Mouse (Mus musculus): Measurements from ENCODE around the gene Fam219a. TPM values are rescaled to one million over a fixed set of nuclear protein-coding genes. Genes with fewer than 3 reads are reported as not detected.

Gene Fam219a
- polyA plus RNA-seq, 1 experiment = 1.7 TPM

GRCm38 (mm10) chr4:41522136-41522535, 47.2 kb downstream of the Fam219a start:
- Histone ChIP-seq H3K79me2 (ENCODE audit: control insufficient read depth, insufficient read depth) (no peaks in the 10 kb centered on the region), H3K27me3 (ENCODE audit: control insufficient read depth, insufficient read depth, insufficient read length) (peaks cover 43% of the 10 kb centered on the region)
- TF ChIP-seq FOSL1 (IDR thresholded peaks at IDR 0.05; ENCODE audit: insufficient read depth, low read length, poor library complexity, severe bottlenecking) (no peak), MAX (IDR thresholded peaks at IDR 0.05) (no peak), MYOD1 (IDR thresholded peaks at IDR 0.05; ENCODE audit: control insufficient read depth, insufficient read length, low read depth) (no peak), MYOG (IDR thresholded peaks at IDR 0.05; ENCODE audit: control insufficient read depth, extremely low read depth, insufficient read length) (no peak), USF1 (IDR thresholded peaks at IDR 0.05; ENCODE audit: low read depth) (no peak), CTCF (IDR thresholded peaks at IDR 0.05; ENCODE audit: control insufficient read depth, insufficient read depth, insufficient read length) (no peak), CEBPB (IDR thresholded peaks at IDR 0.05; ENCODE audit: low read depth) (no peak)

GRCm38 (mm10) chr4:41520641-41521040, 48.7 kb downstream of the Fam219a start:
- H3K27me3 ChIP-seq (ENCODE audit: control insufficient read depth, insufficient read depth, insufficient read length) = peaks cover 36% of the 10 kb centered on the region
- no peak overlapping the region for H3ac ChIP-seq (ENCODE audit: control insufficient read depth, insufficient read length, low read depth)
- H3K36me3 ChIP-seq (ENCODE audit: control insufficient read depth, insufficient read depth) = no peaks in the 10 kb centered on the region
- TF ChIP-seq FOSL1 (IDR thresholded peaks at IDR 0.05; ENCODE audit: insufficient read depth, low read length, poor library complexity, severe bottlenecking) = no peak
- TF ChIP-seq MYOG (IDR thresholded peaks at IDR 0.05; ENCODE audit: control insufficient read depth, extremely low read depth, insufficient read length) = no peak
- TF ChIP-seq CEBPB (IDR thresholded peaks at IDR 0.05; ENCODE audit: low read depth) = no peak
- TF ChIP-seq MAX (IDR thresholded peaks at IDR 0.05) = no peak
- no peak for TF ChIP-seq CTCF (IDR thresholded peaks at IDR 0.05; ENCODE audit: control insufficient read depth, insufficient read depth, insufficient read length)
- no peak for TF ChIP-seq MYOD1 (IDR thresholded peaks at IDR 0.05; ENCODE audit: control insufficient read depth, insufficient read length, low read depth)
- TF ChIP-seq USF1 (IDR thresholded peaks at IDR 0.05; ENCODE audit: low read depth) = no peak
- H3K79me3 ChIP-seq (ENCODE audit: low read depth) = no peaks in the 10 kb centered on the region
- H3K79me2 ChIP-seq (ENCODE audit: control insufficient read depth, insufficient read depth) = no peaks in the 10 kb centered on the region
- no peak overlapping the region for H3K4me3 ChIP-seq (ENCODE audit: insufficient read depth, poor library complexity, severe bottlenecking)

More at GRCm38 (mm10) chr4:41522136-41522535, 47.2 kb downstream of the Fam219a start:
- no peak overlapping the region for H3ac ChIP-seq (ENCODE audit: control insufficient read depth, insufficient read length, low read depth)
- no peaks in the 10 kb centered on the region for H3K79me3 ChIP-seq (ENCODE audit: low read depth)
- no peaks in the 10 kb centered on the region for H3K36me3 ChIP-seq (ENCODE audit: control insufficient read depth, insufficient read depth)
- no peak overlapping the region for H3K4me3 ChIP-seq (ENCODE audit: insufficient read depth, poor library complexity, severe bottlenecking)

- TF ChIP-seq USF1 (IDR thresholded peaks at IDR 0.05; ENCODE audit: low read depth) = no peak
- TF ChIP-seq CEBPB (IDR thresholded peaks at IDR 0.05; ENCODE audit: low read depth) = no peak
- no peak for TF ChIP-seq MYOG (IDR thresholded peaks at IDR 0.05; ENCODE audit: control insufficient read depth, extremely low read depth, insufficient read length)
- TF ChIP-seq MYOD1 (IDR thresholded peaks at IDR 0.05; ENCODE audit: control insufficient read depth, insufficient read length, low read depth) = no peak
- no peak for TF ChIP-seq FOSL1 (IDR thresholded peaks at IDR 0.05; ENCODE audit: insufficient read depth, low read length, poor library complexity, severe bottlenecking)
- TF ChIP-seq CTCF (IDR thresholded peaks at IDR 0.05; ENCODE audit: control insufficient read depth, insufficient read depth, insufficient read length) = no peak
- TF ChIP-seq MAX (IDR thresholded peaks at IDR 0.05) = no peak
- H3K79me2 ChIP-seq (ENCODE audit: control insufficient read depth, insufficient read depth) = no peaks in the 10 kb centered on the region
- peaks cover 31% of the 10 kb centered on the region for H3K27me3 ChIP-seq (ENCODE audit: control insufficient read depth, insufficient read depth, insufficient read length)
- no peak overlapping the region for H3K4me3 ChIP-seq (ENCODE audit: insufficient read depth, poor library complexity, severe bottlenecking)
- H3K79me3 ChIP-seq (ENCODE audit: low read depth) = no peaks in the 10 kb centered on the region
- H3K36me3 ChIP-seq (ENCODE audit: control insufficient read depth, insufficient read depth) = no peaks in the 10 kb centered on the region
- no peak overlapping the region for H3ac ChIP-seq (ENCODE audit: control insufficient read depth, insufficient read length, low read depth)
Measured at GRCm38 (mm10) chr4:41519195-41519594, 50.1 kb downstream of the Fam219a start.

GRCm38 (mm10) chr4:41518349-41518748, 51.0 kb downstream of the Fam219a start:
- no peak overlapping the region for H3K4me3 ChIP-seq (ENCODE audit: insufficient read depth, poor library complexity, severe bottlenecking)
- no peaks in the 10 kb centered on the region for H3K79me3 ChIP-seq (ENCODE audit: low read depth)
- peaks cover 30% of the 10 kb centered on the region for H3K27me3 ChIP-seq (ENCODE audit: control insufficient read depth, insufficient read depth, insufficient read length)
- no peaks in the 10 kb centered on the region for H3K79me2 ChIP-seq (ENCODE audit: control insufficient read depth, insufficient read depth)
- H3ac ChIP-seq (ENCODE audit: control insufficient read depth, insufficient read length, low read depth) = no peak overlapping the region
- TF ChIP-seq FOSL1 (IDR thresholded peaks at IDR 0.05; ENCODE audit: insufficient read depth, low read length, poor library complexity, severe bottlenecking) (no peak), MYOD1 (IDR thresholded peaks at IDR 0.05; ENCODE audit: control insufficient read depth, insufficient read length, low read depth) (no peak), MAX (IDR thresholded peaks at IDR 0.05) (no peak), MYOG (IDR thresholded peaks at IDR 0.05; ENCODE audit: control insufficient read depth, extremely low read depth, insufficient read length) (no peak), USF1 (IDR thresholded peaks at IDR 0.05; ENCODE audit: low read depth) (no peak), CEBPB (IDR thresholded peaks at IDR 0.05; ENCODE audit: low read depth) (no peak), CTCF (IDR thresholded peaks at IDR 0.05; ENCODE audit: control insufficient read depth, insufficient read depth, insufficient read length) (no peak)
- H3K36me3 ChIP-seq (ENCODE audit: control insufficient read depth, insufficient read depth) = no peaks in the 10 kb centered on the region

- H3K4me3 ChIP-seq (ENCODE audit: insufficient read depth, poor library complexity, severe bottlenecking) = no peak within 1 kb of the TSS
- no peaks in the 10 kb centered on the region for H3K79me2 ChIP-seq (ENCODE audit: control insufficient read depth, insufficient read depth)
- H3K79me3 ChIP-seq (ENCODE audit: low read depth) = no peaks in the 10 kb centered on the region
- H3K36me3 ChIP-seq (ENCODE audit: control insufficient read depth, insufficient read depth) = no peaks in the 10 kb centered on the region
- H3ac ChIP-seq (ENCODE audit: control insufficient read depth, insufficient read length, low read depth) = no peak within 1 kb of the TSS
- H3K27me3 ChIP-seq (ENCODE audit: control insufficient read depth, insufficient read depth, insufficient read length) = peaks cover 30% of the 10 kb centered on the region
- TF ChIP-seq MYOD1 (IDR thresholded peaks at IDR 0.05; ENCODE audit: control insufficient read depth, insufficient read length, low read depth) = no peak
- no peak for TF ChIP-seq CTCF (IDR thresholded peaks at IDR 0.05; ENCODE audit: control insufficient read depth, insufficient read depth, insufficient read length)
- no peak for TF ChIP-seq FOSL1 (IDR thresholded peaks at IDR 0.05; ENCODE audit: insufficient read depth, low read length, poor library complexity, severe bottlenecking)
- no peak for TF ChIP-seq CEBPB (IDR thresholded peaks at IDR 0.05; ENCODE audit: low read depth)
- no peak for TF ChIP-seq MYOG (IDR thresholded peaks at IDR 0.05; ENCODE audit: control insufficient read depth, extremely low read depth, insufficient read length)
- TF ChIP-seq MAX (IDR thresholded peaks at IDR 0.05) = no peak
- TF ChIP-seq USF1 (IDR thresholded peaks at IDR 0.05; ENCODE audit: low read depth) = no peak
Measured at GRCm38 (mm10) chr4:41517233-41517632, 52.1 kb downstream of the Fam219a start, which contains the start of gene 1110017D15Rik. 1110017D15Rik (minus strand) TSS chr4:41517333.

Measured in C2C12 (cell line).